Mouse (Mus musculus) kidney, postnatal 36 days (tissue): ENCODE results near the gene Vps16.

Experiments
- DNase-seq, 2 experiments: peaks; one replicate each; pipeline ENCODE4 v3.0.0; 2021 to 2022; ENCODE audit warnings: mixed read lengths in 2 of 2

Vps16 gene

DNA sequence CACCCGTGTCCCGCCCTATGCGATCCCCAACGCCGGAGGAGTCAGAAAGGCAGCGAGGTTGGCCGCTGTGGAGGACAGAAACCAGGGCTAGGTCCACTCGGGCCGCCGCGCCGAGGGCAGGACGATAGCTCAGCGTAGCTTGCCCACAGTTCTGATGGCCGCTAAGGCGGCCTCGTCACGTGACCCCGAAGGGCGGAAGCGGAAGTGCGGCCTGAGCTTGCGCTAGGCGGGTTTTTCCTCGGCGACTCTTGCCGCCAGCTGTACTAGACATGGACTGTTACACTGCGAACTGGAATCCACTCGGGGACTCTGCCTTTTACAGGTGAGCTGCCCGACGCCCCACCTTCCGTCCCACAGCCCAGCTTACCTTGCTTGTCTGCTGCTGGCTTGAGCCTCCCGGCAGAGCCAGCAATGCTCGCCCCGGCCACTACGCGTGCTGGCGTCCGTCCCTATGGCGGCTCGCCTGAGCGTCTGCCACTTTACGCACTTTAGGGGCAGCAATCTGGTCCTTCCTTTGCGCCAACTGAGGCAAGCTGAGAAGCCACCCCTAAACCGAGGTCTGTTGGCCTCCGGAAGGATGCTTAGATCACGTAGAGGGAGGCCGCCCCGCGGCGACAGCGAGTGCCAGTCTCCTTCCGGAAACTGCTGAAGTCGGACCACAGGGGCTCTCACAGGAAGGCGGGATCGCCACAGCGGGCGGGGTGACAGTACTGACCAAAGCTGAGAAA lies at the start of gene Vps16, which contains the start of gene Pced1a:
Gene Vps16 (plus strand): TSS at position 214 of the 728 bp plus-strand sequence.
Gene Pced1a (minus strand): TSS at position 576 of the 728 bp plus-strand sequence.
- peak; percentile 93 to 96 for DNase-seq

GRCm38 (mm10) chr2:130374951-130375350 lies 49.2 kb upstream of the Vps16 start:
- DNase-seq, result no peak

- DNase-seq, result no peak
These were observed 40.9 kb upstream of the Vps16 start for GRCm38 (mm10) chr2:130383205-130383604.

GRCm38 (mm10) chr2:130383895-130384294 lies 40.2 kb upstream of the Vps16 start:
- DNase-seq, result no peak

DNA sequence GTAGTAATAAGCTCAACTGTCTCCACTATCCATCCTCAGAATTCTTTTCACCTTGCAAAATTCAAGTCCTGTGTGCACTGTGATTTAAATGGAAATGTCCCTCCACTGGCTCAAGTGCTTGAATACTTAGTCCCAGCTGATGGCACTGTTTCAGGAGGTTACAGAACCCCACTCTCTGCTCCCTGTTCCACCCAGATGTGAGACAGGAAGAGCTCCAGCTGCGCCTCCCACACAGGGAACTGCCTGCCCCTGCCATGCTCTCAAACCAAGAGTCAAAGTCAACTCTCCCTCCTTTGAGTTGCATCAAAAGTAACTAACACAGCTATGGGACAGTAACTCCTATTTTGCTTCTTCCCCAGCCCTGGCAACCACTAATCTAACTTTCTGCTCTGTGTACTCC lies 37.9 kb upstream of the Vps16 start:
- DNase-seq, result no peak

GRCm38 (mm10) chr2:130388796-130389195 lies 35.3 kb upstream of the Vps16 start:
- no peak for DNase-seq

- no peak for DNase-seq
These were observed 33.0 kb upstream of the Vps16 start for GRCm38 (mm10) chr2:130390993-130391625.

- no peak for DNase-seq
These were observed 31.3 kb upstream of the Vps16 start for GRCm38 (mm10) chr2:130392836-130393235.

GRCm38 (mm10) chr2:130395696-130396095 lies 28.4 kb upstream of the Vps16 start:
- DNase-seq, result no peak

DNA sequence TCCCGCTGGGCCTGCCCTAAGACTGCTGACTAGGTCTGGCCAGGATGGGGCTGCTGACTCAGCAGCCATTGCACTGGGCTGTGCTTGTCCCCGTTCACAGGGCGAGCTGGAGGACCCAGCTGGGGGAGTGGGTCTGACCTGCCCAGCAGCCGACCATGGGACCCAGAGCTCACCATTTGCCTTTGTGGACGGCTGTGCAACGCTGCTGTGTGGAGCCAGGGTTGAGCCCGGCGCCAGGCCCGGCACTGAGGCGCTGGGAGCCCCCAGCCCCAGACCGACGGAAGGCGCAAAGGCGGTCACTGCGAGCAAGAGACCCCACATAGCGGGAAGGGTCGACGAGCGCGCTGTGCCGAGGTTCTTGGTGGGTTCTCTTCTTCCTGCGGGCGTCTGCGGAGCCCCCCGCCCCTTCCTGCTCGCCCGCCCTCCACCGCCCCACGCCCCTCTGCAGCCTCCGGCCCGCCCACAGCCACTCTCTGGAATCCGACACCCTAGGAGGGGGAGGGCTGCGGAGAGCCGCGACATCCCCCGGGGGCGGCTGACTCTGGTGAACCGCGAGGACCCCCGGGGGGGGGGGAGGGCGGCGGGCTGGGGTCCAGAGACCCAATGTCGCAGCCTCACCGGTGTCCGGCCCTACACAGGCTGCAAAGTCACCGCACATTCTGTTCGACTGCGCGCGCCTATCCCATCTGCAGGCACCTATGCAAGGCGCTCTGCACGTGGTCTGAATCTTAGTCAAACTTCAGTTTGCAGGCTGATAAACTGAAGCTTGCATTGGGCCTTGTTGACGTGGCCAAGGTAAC lies 26.8 kb upstream of the Vps16 start, which contains the start of gene Cpxm1:
Gene Cpxm1 (minus strand): TSS at position 389 of the 800 bp plus-strand sequence.
- peak in 1 of 2 experiments; percentile 22 for DNase-seq

GRCm38 (mm10) chr2:130398091-130398490 lies 26.0 kb upstream of the Vps16 start:
- peak in 1 of 2 experiments; percentile 22 for DNase-seq

DNA sequence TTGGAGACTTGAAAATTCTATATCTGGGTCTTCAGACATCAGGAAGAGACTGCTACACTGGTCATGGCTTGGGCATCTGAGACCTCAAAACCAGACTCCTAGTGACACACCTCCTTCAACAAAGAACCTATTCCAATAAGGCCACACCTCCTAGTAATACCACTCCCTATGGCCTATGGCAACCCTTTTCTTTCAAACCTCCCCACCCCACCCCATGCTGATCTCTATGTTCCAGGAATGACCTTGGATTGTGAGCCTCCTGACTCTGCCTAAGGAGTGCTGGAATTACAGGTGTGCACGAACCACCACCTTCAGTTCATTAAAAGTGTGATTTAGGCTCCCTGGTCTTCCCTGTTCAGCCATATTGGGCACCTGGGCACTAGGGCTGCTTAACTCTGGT lies 24.1 kb upstream of the Vps16 start:
- DNase-seq, result no peak

- no peak for DNase-seq
These were observed 22.2 kb upstream of the Vps16 start for GRCm38 (mm10) chr2:130401891-130402290.

GRCm38 (mm10) chr2:130404939-130405338 lies 19.2 kb upstream of the Vps16 start, which contains the start of the genes Gm28372 and 1700020A23Rik:
Gm28372 (plus strand) TSS chr2:130405239.
1700020A23Rik (plus strand) TSS chr2:130405259.
- no peak for DNase-seq

GRCm38 (mm10) chr2:130406178-130406577 lies 18.0 kb upstream of the Vps16 start, which contains the start of gene Tmem239:
Tmem239 (plus strand) TSS chr2:130406478.
- DNase-seq, result no peak

DNA sequence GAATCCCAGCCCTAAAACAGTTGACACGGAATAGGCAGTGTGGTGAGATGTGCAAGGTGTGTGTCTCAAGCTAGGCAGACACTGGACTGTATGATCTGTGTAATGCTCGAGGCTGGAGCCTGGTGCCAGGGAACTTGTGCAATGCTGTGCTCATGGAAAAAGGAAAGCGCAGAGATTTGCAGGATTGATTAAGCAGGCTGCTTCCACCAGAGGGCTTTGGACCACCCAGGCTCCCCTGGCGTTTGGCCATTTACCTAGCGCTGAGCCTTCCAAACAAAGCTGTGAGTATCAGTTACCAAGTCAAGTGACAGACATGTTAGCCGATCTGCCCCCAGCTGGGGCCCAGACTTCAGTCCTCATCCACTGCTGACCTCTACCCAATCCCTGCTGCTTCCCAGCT lies 15.9 kb upstream of the Vps16 start:
- no peak for DNase-seq

- DNase-seq, result peak; percentile 78 to 94
These were observed 12.3 kb upstream of the Vps16 start for GRCm38 (mm10) chr2:130411558-130412495.

- DNase-seq, result no peak
These were observed 11.4 kb upstream of the Vps16 start for GRCm38 (mm10) chr2:130412775-130413174.

GRCm38 (mm10) chr2:130414094-130414856 lies 9.9 kb upstream of the Vps16 start:
- DNase-seq, result peak in 1 of 2 experiments; percentile 10

DNA sequence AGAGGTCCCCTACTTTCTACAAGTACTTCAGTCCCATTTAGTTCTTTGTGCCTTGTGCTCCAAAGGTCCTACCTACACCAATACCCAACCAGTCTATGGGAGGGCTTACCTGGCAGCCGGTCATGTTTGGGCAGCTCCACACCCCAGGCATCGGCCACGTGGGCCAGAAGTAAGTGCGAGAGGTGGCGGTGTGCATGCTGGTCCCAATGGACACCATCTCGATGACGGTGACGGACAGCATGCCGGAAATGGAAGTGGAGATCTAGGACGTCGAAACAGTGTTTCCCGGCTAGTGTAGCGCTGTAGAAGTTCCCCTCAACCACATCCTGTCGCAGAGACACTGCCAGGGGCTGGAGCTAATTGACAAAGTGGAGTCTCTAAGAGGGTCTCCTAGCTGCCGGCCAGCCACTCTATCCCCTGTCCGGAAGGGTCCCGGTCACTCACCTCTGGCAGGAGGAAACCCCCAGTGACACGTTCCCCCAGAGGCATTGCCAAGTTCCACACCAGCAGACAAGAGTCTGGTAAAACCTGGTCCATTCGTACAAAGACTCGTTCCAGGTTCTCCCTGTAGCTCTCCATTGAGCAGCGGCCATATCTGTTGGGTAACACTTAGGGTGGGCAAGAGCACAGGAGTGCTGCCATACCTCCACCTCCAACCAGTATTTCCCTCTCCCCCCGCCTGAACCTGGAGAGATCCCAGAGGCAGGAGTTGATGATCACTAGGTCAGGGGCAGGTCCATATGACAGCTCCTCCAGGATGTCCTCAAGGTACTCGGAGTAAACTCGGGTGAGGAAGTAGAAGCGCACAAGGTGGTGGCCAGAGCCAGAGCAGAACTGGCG lies 2.1 kb upstream of the Vps16 start:
- DNase-seq, result no peak
